Mouse (Mus musculus) neural tube, embryonic 10.5 days (tissue): ENCODE data around the gene Rftn1.

Experiments
- DNase-seq: peaks from one replicate; pipeline ENCODE4 v3.0.0-alpha.2; 2017; ENCODE audit warnings: low spot score; ENCODE audit errors: extremely low spot score

Gene Rftn1

GRCm38 (mm10) chr17:49983478-49983877, 207.0 kb downstream of the Rftn1 start:
- DNase-seq, result no peak

DNA sequence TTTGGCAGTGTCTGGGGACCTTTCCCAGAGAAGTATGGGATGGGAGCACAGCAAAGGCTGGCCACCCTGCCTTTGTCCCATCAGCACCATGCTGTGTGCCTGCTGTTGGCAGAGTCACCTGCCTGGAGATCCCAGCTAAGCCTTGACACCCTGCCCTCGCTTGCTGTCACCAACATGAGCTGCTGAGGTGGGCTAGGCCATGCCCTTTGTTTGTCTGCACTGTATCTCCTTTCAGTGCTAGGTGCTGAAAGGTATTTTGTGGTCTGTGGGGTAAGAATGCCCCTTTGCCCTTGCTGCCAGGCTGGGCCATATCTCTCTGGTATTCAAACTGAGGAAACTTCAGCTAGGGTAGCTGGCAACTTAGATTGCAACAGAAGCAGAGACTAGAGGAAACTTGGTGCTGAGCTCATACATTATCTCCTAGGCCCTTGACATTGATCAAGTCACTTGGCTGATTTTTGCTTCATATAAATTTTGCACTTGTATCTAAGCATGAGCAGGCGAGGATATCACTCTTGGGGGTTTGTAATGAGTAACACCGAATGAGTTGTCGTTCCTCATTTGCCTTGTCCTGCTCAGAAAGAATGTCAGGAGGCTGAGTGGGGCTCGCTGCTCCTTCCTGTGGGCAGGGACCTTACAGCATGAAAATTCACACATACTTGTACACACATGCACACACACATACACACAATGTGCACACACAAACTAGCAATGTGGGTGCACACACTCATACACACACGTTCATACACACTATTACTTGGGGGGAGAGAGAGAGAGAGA, 207.7 kb downstream of the Rftn1 start:
- no peak for DNase-seq

DNA sequence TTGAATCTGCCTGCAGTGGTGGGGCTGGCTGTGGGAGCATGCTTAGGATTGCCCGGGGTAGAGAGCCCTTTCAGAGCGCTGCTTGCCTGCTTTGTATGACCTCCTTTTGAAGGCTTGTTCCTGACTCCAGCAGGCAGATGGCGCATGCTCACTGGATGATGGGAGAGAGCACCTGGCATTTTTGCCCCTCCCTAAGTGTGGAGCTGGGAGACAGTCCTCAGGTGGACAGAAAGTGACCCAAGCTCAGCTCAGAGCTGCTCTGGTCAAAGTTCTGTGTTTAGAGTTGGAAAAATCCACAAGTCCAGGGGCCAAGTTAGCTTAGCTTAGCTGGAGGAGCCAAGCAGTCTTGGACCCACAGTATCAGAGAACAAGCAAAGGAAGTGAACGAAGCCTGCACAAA, 208.9 kb downstream of the Rftn1 start:
- DNase-seq, result no peak

DNA sequence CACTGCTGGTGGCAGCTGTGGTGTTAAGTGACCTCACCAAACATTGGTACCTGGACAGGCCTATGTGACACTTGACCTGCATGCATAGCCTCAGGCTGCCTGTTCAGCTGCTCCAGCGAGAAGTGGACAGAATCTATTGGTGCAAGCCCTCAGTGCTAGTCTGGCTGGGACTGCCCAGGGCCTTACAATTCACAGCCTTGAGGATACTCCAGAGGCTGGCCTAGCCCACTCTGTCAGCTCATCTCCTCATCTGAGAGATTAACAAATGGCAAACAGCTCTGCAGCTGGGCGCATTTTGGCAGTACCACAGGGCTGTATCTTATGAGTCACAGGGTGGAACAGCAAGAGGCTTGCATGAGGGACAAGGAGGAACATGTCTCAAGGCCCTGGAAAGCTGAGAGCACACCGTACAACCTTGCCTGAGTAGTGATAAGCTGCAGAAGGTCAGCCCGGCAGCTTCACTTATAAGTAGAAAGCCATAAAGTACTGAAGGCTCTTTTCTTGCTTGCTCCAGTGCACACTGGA, 210.7 kb downstream of the Rftn1 start:
- no peak for DNase-seq

- no peak for DNase-seq
These were observed 213.1 kb downstream of the Rftn1 start for GRCm38 (mm10) chr17:49977424-49977790.

DNA sequence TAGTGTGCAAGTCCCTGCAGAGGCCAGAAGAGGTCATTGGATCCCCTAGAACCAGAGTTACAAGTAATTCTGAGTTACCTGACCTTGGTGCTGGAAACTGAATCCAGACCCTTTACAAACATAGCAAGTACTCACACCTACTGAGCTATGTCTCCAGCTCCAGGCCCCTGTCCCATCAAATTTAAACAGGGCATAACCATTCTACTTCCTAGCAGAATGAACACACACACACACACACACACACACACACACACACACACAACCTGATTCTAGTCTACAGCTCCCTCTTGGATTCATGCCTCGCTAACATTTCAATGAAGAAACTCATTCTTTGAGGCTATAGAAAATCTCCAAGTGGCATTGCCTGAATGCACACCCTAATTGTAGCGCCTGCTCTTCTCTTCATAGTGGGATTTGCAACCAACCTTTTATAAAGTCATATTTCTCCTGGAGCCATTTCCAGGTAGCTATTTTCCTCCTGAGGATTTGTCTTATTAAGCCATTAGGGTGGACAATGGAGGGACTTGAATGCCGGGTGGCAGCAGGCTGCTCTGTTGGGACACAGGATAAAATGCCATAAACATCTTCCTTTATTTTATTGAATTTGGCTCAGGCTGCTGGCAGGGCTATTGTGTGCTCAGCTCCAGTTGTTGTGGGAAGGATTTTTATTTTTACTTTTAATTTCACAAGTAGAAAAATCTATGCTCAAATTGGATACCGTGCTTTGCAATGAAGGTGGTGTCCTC, 213.6 kb downstream of the Rftn1 start:
- DNase-seq, result no peak

- no peak for DNase-seq
These were observed 215.0 kb downstream of the Rftn1 start for GRCm38 (mm10) chr17:49975481-49975880.

DNA sequence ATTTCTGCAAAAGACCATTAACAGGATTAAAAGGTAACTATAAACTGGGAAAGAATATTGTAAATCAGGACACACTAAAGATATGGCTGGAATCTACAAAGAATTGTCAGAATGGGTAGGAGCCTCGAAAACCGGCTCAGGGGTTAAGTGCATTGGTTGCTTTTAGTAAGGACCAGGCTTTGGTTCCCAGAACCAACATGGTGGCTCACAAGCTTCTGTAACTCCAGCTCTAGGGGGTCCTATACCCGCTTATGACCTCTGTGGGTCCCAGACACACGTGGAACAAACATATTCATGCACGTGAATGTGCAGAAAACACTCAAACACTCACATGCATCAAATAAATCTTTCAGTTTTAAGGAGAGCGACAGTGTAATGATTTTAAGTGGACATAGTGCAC, 215.5 kb downstream of the Rftn1 start:
- DNase-seq, result no peak

- DNase-seq, result no peak
These were observed 218.3 kb downstream of the Rftn1 start for GRCm38 (mm10) chr17:49972164-49972563.

DNA sequence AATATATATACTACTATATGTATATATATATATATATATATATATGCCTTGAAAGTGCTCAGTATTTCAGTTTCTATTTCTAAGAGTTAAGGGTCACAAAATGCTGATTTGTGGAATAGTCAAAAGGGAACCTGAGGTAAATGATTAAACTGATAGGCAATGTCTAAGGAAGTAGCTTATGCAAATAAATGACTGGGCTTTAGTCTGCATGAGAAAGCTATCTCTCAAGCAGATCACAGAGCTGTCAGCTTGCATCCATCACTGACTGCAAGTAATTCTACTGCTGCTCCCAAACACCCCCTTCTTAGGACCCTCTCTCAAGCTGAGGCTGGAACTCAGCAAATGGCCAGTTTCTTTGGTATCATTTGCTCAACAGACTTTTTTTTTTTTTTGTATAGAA, 219.4 kb downstream of the Rftn1 start:
- no peak for DNase-seq

- peak; percentile 20 for DNase-seq
These were observed 221.8 kb downstream of the Rftn1 start for GRCm38 (mm10) chr17:49968467-49969207.

- DNase-seq, result no peak
These were observed 224.4 kb downstream of the Rftn1 start for GRCm38 (mm10) chr17:49965846-49966762.

- DNase-seq, result no peak
These were observed 225.4 kb downstream of the Rftn1 start for GRCm38 (mm10) chr17:49965035-49965434.

DNA sequence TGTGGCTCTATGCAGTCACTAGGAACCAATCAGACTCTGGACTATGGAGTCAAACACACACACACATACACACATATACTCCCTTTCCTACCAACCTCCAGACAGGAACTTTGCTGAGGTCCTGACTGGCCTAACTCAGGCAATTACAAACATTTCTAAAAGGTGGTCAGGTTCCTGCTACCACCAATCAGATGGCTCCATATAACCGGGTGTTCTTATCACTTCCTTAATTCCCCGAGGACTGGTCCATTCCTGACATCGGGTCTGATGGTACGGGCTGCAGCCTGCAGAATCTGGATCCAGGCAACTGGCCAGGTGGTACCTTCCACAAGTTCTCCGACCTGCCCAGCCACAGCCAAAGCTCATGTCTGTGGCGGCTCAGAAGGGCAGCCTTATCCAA, 226.0 kb downstream of the Rftn1 start:
- DNase-seq, result no peak

DNA sequence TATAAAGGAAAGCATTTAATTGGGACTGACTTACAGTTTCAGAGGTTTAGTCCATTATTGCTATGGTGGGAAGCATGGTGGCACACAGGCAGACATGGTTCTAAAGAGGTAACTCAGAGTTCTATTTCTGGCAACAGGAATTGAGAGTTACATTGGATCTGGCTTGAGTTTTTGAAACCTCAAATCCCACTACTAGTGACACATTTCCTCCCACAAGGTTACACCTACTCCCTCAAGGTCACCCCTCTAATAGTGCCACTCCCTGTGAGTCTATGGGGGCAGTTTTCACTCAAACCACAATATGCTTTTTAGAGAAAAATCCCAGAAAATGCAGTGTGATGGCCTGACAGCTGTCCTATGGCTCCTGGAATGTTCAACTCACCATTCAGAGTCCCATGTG, 231.5 kb downstream of the Rftn1 start:
- DNase-seq, result no peak

- DNase-seq, result peak; percentile 29
These were observed 238.4 kb downstream of the Rftn1 start for GRCm38 (mm10) chr17:49951856-49952607.

GRCm38 (mm10) chr17:49951491-49951855, 239.0 kb downstream of the Rftn1 start:
- DNase-seq, result peak; percentile 77

DNA sequence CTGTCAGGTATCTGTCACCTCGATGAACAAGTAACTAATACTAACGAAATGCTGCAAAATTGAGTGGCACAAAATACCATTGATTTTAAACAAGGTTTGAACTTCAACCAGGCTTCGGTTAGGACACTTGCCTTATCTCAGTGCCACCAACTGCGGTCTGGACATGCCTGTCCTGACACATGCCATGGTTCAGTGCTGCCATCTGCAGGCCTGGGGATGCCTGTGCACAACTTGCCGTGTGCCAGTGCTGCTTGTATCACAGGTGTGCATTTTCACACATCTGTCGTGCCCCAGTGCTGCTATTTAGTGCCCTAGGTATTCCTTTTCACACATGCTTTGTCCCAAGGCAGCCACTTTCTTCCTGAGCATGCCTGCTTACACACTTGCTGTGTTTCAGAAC, 247.8 kb downstream of the Rftn1 start:
- DNase-seq, result peak; percentile 24
